Mouse (Mus musculus): ENCODE results near the gene Sdhb. TPM values are rescaled to one million over a fixed set of nuclear protein-coding genes. Genes with fewer than 3 reads are reported as not detected.
A peak's percentile ranks its signal among the peaks of the same experiment; 100 is the strongest.

Sdhb gene
- 807 and 886 TPM in 2 replicates for polyA plus RNA-seq (2015; fragmentation: Nextera tagmentation; extraction: Ambion mirVana)

DNA sequence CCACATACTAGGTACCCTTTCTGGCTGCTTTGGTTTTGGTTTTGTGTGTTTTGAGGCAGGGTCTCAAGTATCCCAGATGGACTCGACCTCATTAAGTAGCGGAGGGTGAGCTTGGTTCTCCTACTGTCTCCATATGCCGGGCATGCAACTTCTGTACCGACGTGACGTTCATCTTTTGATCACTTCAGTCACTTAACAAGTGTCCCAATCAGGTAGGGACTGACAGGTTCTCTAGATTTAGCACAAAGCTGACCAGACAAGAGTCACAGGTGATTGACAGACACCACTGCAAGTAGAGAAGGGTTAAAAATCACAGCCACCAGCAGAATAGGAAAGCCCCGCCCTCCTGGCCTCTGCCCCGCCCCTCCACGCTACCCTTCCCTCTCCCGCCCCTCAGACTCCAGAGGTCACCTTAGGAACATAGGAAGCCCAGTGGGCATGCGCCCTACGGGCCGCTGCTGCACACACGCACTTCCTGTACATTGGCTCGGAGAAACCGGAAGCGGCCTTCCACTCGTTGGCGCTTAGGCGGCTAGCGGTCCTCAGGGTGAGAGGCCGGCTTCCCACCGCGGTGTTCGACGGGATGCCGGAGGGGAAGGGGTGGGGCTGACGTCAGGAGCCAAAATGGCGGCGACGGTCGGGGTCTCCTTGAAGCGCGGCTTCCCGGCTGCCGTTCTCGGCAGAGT is at the start of gene Sdhb:
Gene Sdhb, plus strand, starts transcription at position 423 of the 686 bp plus-strand sequence.
- Histone ChIP-seq H3K4me2 (peak within 1 kb of the TSS; percentile 97), H3K27me3 (replicated peaks) (peaks cover 8% of the 10 kb centered on the region; the same call in 1 of the 2 replicates), H3K4me1 (peaks cover 55% of the 10 kb centered on the region), H3K9me3 (no peaks in the 10 kb centered on the region), H3K4me3 (peak within 1 kb of the TSS; percentile 96), H3K36me3 (peaks cover 8% of the 10 kb centered on the region; the same call in 1 of the 2 replicates), H3K9ac (peak within 1 kb of the TSS; percentile 98), H3K27ac (replicated peaks) (peak within 1 kb of the TSS; percentile 89)
- ATAC-seq (ENCODE audit: extremely low read depth, insufficient number of reproducible peaks, low FRiP score, low TSS enrichment), result peak; percentile 92
- WGBS, result 4% methylated on average over 37 of the region's 37 CpGs

DNA sequence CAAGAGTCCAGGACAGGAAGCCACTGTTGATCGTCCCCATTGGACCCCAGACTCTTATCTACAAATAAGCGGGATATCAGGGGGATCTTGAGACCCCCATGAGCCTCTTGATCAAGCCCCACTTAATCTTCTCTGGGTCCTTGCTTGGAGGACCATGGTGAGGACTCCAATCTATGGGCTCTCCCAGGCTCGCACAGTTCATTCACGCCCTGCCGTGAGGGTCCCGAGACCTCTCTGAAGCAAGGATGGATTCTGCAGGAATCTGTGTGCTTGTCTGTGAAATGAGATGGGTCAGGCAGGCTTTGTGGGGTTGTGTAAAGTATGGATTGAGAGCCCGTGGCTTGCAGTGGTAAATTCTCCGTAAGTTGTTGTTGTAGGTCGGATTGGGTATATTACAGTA is 49.6 kb upstream of the Sdhb start:
- no peaks in the 10 kb centered on the region for H3K9me3 ChIP-seq
- H3K4me2 ChIP-seq, result no peak overlapping the region
- H3K27ac ChIP-seq (replicated peaks), result no peak overlapping the region
- H3K9ac ChIP-seq, result no peak overlapping the region
- no peak overlapping the region for H3K4me3 ChIP-seq
- WGBS, result 83% methylated on average over 9 of the region's 9 CpGs
- no peaks in the 10 kb centered on the region for H3K36me3 ChIP-seq
- peaks cover 54% of the 10 kb centered on the region for H3K27me3 ChIP-seq (replicated peaks)
- peaks cover 3% of the 10 kb centered on the region; the same call in 1 of the 2 replicates for H3K4me1 ChIP-seq
- ATAC-seq (ENCODE audit: extremely low read depth, insufficient number of reproducible peaks, low FRiP score, low TSS enrichment), result no peak

GRCm38 (mm10) chr4:140912271-140912833 is 48.7 kb upstream of the Sdhb start:
- no peaks in the 10 kb centered on the region for H3K36me3 ChIP-seq
- ATAC-seq (ENCODE audit: extremely low read depth, insufficient number of reproducible peaks, low FRiP score, low TSS enrichment), result no peak
- H3K9me3 ChIP-seq, result no peaks in the 10 kb centered on the region
- no peak overlapping the region for H3K4me2 ChIP-seq
- no peaks in the 10 kb centered on the region for H3K4me1 ChIP-seq
- H3K4me3 ChIP-seq, result no peak overlapping the region
- no peak overlapping the region for H3K9ac ChIP-seq
- WGBS, result 84% methylated on average over 10 of the region's 10 CpGs
- H3K27me3 ChIP-seq (replicated peaks), result peaks cover 44% of the 10 kb centered on the region
- no peak overlapping the region for H3K27ac ChIP-seq (replicated peaks)

DNA sequence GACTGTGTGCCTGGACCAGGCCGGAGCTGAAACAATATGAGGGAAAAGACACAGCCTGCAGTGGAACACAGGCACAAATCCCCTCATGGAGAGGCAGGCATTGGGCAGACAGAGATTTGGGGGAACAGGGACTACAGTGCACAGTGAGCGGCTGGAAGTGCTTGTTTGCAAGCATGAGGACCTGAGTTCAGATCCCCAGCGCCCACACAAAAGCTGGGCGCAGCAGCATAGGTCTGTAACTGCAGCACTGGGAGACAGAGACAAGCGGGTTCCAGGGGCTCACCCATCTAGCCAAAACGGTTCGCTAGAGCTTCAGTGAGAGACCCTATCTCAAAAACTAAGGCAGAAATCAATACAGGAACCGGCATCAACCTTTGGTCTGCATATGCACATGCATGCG is 47.4 kb upstream of the Sdhb start:
- ATAC-seq (ENCODE audit: extremely low read depth, insufficient number of reproducible peaks, low FRiP score, low TSS enrichment), result no peak
- WGBS, result 84% methylated on average over 9 of the region's 9 CpGs
- Histone ChIP-seq H3K27me3 (replicated peaks) (peaks cover 32% of the 10 kb centered on the region), H3K4me3 (no peak overlapping the region), H3K9ac (no peak overlapping the region), H3K9me3 (no peaks in the 10 kb centered on the region), H3K27ac (replicated peaks) (no peak overlapping the region), H3K4me2 (no peak overlapping the region), H3K4me1 (no peaks in the 10 kb centered on the region), H3K36me3 (no peaks in the 10 kb centered on the region)

GRCm38 (mm10) chr4:140914731-140915131 is 46.3 kb upstream of the Sdhb start:
- 64% methylated on average over 6 of the region's 6 CpGs for WGBS
- no peaks in the 10 kb centered on the region for H3K4me1 ChIP-seq
- no peaks in the 10 kb centered on the region for H3K36me3 ChIP-seq
- H3K4me3 ChIP-seq, result no peak overlapping the region
- H3K9me3 ChIP-seq, result no peaks in the 10 kb centered on the region
- no peak for ATAC-seq (ENCODE audit: extremely low read depth, insufficient number of reproducible peaks, low FRiP score, low TSS enrichment)
- no peak overlapping the region for H3K4me2 ChIP-seq
- H3K9ac ChIP-seq, result no peak overlapping the region
- H3K27ac ChIP-seq (replicated peaks), result no peak overlapping the region
- peaks cover 21% of the 10 kb centered on the region for H3K27me3 ChIP-seq (replicated peaks)

DNA sequence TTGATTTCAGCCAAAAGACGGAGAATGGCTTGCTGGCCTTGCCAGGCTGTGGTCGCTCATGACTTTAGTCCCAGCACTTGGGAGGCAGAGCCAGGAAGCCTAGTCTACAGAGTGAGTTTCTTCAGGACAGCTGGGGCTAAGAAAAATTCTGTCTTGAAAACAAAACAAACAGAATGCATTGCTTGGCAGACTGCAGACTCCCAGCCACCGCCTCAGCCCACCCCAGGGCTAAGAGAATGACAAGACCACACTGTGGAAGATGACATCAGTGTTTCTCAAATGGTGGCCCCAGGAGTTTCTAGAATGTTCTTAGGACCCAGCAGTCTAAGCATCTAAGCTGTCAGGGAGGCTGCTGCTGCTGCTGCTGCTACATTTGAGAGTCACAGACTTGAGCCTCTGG is 45.8 kb upstream of the Sdhb start:
- 70% methylated on average over 3 of the region's 3 CpGs for WGBS
- no peak for ATAC-seq (ENCODE audit: extremely low read depth, insufficient number of reproducible peaks, low FRiP score, low TSS enrichment)

DNA sequence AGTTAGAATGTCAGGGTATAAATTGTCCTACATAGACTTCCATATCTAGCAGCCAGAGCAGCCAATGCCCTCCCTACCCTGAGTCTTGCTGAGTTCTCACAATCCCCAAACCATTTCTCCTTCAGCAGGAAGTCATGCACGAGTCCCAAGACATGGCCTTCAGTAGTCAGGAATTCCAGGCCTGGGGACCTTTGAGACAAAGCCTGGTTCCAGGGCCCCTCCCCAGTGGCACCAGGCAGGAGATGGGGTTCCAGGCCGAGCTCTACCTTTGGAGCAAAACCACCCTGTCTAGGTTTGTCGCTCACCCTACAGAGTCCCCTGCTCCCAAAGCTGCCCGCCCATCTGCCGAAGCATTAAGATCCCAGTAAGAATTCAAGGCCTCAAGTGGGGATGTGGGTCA is 44.7 kb upstream of the Sdhb start:
- no peak overlapping the region for H3K4me2 ChIP-seq
- no peak overlapping the region for H3K4me3 ChIP-seq
- peaks cover 11% of the 10 kb centered on the region for H3K27me3 ChIP-seq (replicated peaks)
- H3K27ac ChIP-seq (replicated peaks), result no peak overlapping the region
- H3K4me1 ChIP-seq, result no peaks in the 10 kb centered on the region
- H3K9ac ChIP-seq, result no peak overlapping the region
- no peaks in the 10 kb centered on the region for H3K9me3 ChIP-seq
- no peak for ATAC-seq (ENCODE audit: extremely low read depth, insufficient number of reproducible peaks, low FRiP score, low TSS enrichment)
- 78% methylated on average over 5 of the region's 5 CpGs for WGBS
- H3K36me3 ChIP-seq, result no peaks in the 10 kb centered on the region

More for the DNA sequence above, 45.8 kb upstream of the Sdhb start:
- Histone ChIP-seq H3K9ac (no peak overlapping the region), H3K4me1 (no peaks in the 10 kb centered on the region), H3K4me3 (no peak overlapping the region), H3K36me3 (no peaks in the 10 kb centered on the region), H3K9me3 (no peaks in the 10 kb centered on the region), H3K4me2 (no peak overlapping the region), H3K27me3 (replicated peaks) (peaks cover 16% of the 10 kb centered on the region), H3K27ac (replicated peaks) (no peak overlapping the region)

- 76% methylated on average over 9 of the region's 9 CpGs for WGBS
- Histone ChIP-seq H3K4me3 (no peak overlapping the region), H3K9me3 (no peaks in the 10 kb centered on the region), H3K27me3 (replicated peaks) (peaks cover 2% of the 10 kb centered on the region; the same call in 1 of the 2 replicates), H3K4me1 (peaks cover under 1% of the 10 kb centered on the region; the same call in 1 of the 2 replicates), H3K36me3 (no peaks in the 10 kb centered on the region), H3K9ac (no peak overlapping the region), H3K4me2 (no peak overlapping the region), H3K27ac (replicated peaks) (no peak overlapping the region)
- no peak for ATAC-seq (ENCODE audit: extremely low read depth, insufficient number of reproducible peaks, low FRiP score, low TSS enrichment)
These were observed 43.6 kb upstream of the Sdhb start for GRCm38 (mm10) chr4:140917451-140917850.

DNA sequence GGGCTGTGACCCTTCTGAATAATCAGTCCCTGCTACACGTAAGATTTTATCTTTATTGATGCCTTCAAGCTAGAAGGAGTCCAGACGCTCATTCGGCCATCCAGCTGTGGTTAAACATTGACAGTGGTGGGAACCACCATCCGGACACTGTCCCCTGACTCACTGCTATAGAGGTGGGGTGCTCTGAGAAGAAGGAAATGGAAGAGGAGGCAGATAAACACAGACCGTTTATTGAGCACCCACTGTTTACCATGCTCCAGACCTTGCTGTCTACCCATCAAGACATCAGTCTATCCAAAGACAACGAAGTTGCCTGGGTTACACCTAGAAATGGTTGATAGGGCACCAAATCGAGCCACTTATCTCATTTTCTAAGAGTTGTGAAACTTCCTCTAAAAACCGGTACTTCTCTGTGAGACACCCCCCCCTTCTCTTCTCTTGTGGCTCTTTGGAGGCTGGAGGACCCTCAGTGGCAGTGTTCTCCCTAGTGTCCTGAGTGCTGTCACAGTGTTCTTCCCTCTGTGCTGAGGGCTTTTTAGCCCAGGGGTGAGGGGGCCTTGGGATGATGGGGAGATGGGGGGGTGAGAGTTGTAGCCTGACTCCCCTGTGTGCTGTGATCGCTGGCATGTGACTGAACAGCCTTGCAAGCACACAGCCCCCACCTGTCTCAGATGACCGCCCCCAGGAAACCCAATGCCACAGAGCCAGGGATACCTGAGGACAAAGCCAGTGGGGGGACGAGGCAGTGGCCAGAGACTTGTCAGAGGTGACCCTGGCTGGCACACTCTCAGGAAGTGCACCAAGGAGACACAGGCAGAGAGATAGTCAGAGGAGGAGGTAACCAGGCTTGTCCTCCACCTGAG is 40.8 kb upstream of the Sdhb start:
- Histone ChIP-seq H3K9ac (no peak overlapping the region), H3K27ac (replicated peaks) (no peak overlapping the region), H3K27me3 (replicated peaks) (no peaks in the 10 kb centered on the region; the same call in 1 of the 2 replicates), H3K4me1 (peaks cover 17% of the 10 kb centered on the region), H3K4me2 (no peak overlapping the region), H3K36me3 (no peaks in the 10 kb centered on the region), H3K9me3 (no peaks in the 10 kb centered on the region), H3K4me3 (no peak overlapping the region)
- no peak for ATAC-seq (ENCODE audit: extremely low read depth, insufficient number of reproducible peaks, low FRiP score, low TSS enrichment)
- WGBS, result 52% methylated on average over 11 of the region's 11 CpGs

DNA sequence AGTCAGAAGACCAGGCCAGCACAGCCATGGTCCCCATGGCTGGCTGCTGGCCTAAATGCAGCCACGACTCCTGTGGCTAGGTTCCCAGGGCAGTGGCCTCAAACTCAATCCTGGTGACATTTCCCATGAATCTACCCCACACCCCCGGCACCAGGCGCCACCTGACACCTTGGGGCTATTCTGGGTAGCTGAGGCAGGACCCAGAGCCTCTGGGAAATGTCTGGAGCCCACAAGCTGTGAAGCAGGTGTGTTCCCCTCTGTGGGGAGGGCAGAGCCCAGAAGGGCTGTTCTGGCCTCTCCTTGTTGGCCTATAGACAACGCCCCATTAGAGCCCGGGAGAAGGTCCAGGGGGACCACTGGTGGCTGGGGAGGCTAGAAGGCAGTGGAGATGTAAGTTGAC is 38.5 kb upstream of the Sdhb start:
- Histone ChIP-seq H3K36me3 (no peaks in the 10 kb centered on the region), H3K4me3 (no peak overlapping the region), H3K4me2 (no peak overlapping the region), H3K27me3 (replicated peaks) (no peaks in the 10 kb centered on the region; the same call in 1 of the 2 replicates), H3K9ac (no peak overlapping the region), H3K27ac (replicated peaks) (no peak overlapping the region), H3K9me3 (no peaks in the 10 kb centered on the region), H3K4me1 (peaks cover 40% of the 10 kb centered on the region)
- no peak for ATAC-seq (ENCODE audit: extremely low read depth, insufficient number of reproducible peaks, low FRiP score, low TSS enrichment)
- 73% methylated on average over 5 of the region's 5 CpGs for WGBS

GRCm38 (mm10) chr4:140925648-140926047 is 35.4 kb upstream of the Sdhb start:
- Histone ChIP-seq H3K4me1 (peaks cover 61% of the 10 kb centered on the region), H3K4me2 (peak overlapping the region; percentile 32; the same call in 1 of the 2 replicates), H3K9ac (peak overlapping the region; percentile 51)

More at GRCm38 (mm10) chr4:140925648-140926047, 35.4 kb upstream of the Sdhb start:
- 14% methylated on average over 8 of the region's 8 CpGs for WGBS
- Histone ChIP-seq H3K27me3 (replicated peaks) (no peaks in the 10 kb centered on the region; the same call in 1 of the 2 replicates), H3K4me3 (no peak overlapping the region), H3K9me3 (no peaks in the 10 kb centered on the region), H3K27ac (replicated peaks) (peak overlapping the region; percentile 84), H3K36me3 (no peaks in the 10 kb centered on the region)
- ATAC-seq (ENCODE audit: extremely low read depth, insufficient number of reproducible peaks, low FRiP score, low TSS enrichment), result peak; percentile 17; the same call in 1 of the 2 replicates
